Mouse (Mus musculus): ENCODE measurements around the gene Sbk2. TPM values are rescaled to one million over a fixed set of nuclear protein-coding genes. Genes with fewer than 3 reads are reported as not detected.
"Not testable (repeated sequence)": the region's sequence is repeated elsewhere in the genome, so short reads cannot be mapped to it uniquely, and the experiment has no call there.

The Sbk2 gene
- polyA plus RNA-seq (2016; fragmentation: Nextera tagmentation; extraction: Ambion mirVana): 1.8 and 2.3 TPM in 2 replicates

- Histone ChIP-seq H3K9me3 (no peaks in the 10 kb centered on the region), H3K27me3 (ENCODE audit: insufficient read depth, poor library complexity, severe bottlenecking) (peaks cover 14% of the 10 kb centered on the region; the same call in 1 of the 2 replicates), H3K4me3 (peak within 1 kb of the TSS; percentile 39), H3K36me3 (no peaks in the 10 kb centered on the region), H3K27ac (peak within 1 kb of the TSS; percentile 64; the same call in 1 of the 2 replicates), H3K4me1 (no peaks in the 10 kb centered on the region)
- DNase-seq (ENCODE audit: low spot score): no peak
- WGBS: 3% methylated on average over 10 of the region's 10 CpGs
Measured at GRCm38 (mm10) chr7:4964272-4964671, at the start of gene Sbk2. Sbk2 (minus strand) TSS chr7:4964406.

- peak overlapping the region; percentile 84 for H3K4me3 ChIP-seq
- no peak for DNase-seq (ENCODE audit: low spot score)
- H3K4me1 ChIP-seq: 0 out of 2 replicates have a peak, but pooled peaks cover 4% of the 10 kb centered on the region
- no peaks in the 10 kb centered on the region for H3K27me3 ChIP-seq (ENCODE audit: insufficient read depth, poor library complexity, severe bottlenecking)
- WGBS: 88% methylated on average over 27 of the region's 27 CpGs
- peaks cover 65% of the 10 kb centered on the region for H3K36me3 ChIP-seq
- peak overlapping the region; percentile 56; the same call in 1 of the 2 replicates for H3K27ac ChIP-seq
- H3K9me3 ChIP-seq: peaks cover 6% of the 10 kb centered on the region; the same call in 1 of the 2 replicates
Measured at GRCm38 (mm10) chr7:5012681-5013513, 48.7 kb upstream of the Sbk2 start.

GRCm38 (mm10) chr7:5008229-5008628, 44.0 kb upstream of the Sbk2 start:
- H3K36me3 ChIP-seq: peaks cover 72% of the 10 kb centered on the region
- peaks cover 6% of the 10 kb centered on the region; the same call in 1 of the 2 replicates for H3K9me3 ChIP-seq
- H3K4me1 ChIP-seq: no peaks in the 10 kb centered on the region
- no peaks in the 10 kb centered on the region for H3K27me3 ChIP-seq (ENCODE audit: insufficient read depth, poor library complexity, severe bottlenecking)
- 93% methylated on average over 26 of the region's 26 CpGs for WGBS
- no peak for DNase-seq (ENCODE audit: low spot score)
- H3K4me3 ChIP-seq: no peak overlapping the region
- no peak overlapping the region for H3K27ac ChIP-seq

- H3K9me3 ChIP-seq; H3K27ac ChIP-seq; H3K27me3 ChIP-seq (ENCODE audit: insufficient read depth, poor library complexity, severe bottlenecking); H3K4me1 ChIP-seq; DNase-seq (ENCODE audit: low spot score); H3K4me3 ChIP-seq: not testable (repeated sequence)
- H3K36me3 ChIP-seq: peaks cover 19% of the 10 kb centered on the region
- WGBS: 74% methylated on average over 8 of the region's 8 CpGs
Measured at GRCm38 (mm10) chr7:5002876-5003275, 38.7 kb upstream of the Sbk2 start.

- no peak for DNase-seq (ENCODE audit: low spot score)
- no peaks in the 10 kb centered on the region for H3K36me3 ChIP-seq
- peaks cover 15% of the 10 kb centered on the region for H3K4me1 ChIP-seq
- 54% methylated on average over 2 of the region's 2 CpGs for WGBS
- H3K27ac ChIP-seq: no peak overlapping the region
- H3K4me3 ChIP-seq: no peak overlapping the region
- no peaks in the 10 kb centered on the region for H3K9me3 ChIP-seq
- peaks cover 6% of the 10 kb centered on the region for H3K27me3 ChIP-seq (ENCODE audit: insufficient read depth, poor library complexity, severe bottlenecking)
Measured at GRCm38 (mm10) chr7:4999876-5000275, 35.7 kb upstream of the Sbk2 start.

- peak overlapping the region; percentile 85; the same call in 1 of the 2 replicates for H3K27ac ChIP-seq
- peaks cover 25% of the 10 kb centered on the region for H3K36me3 ChIP-seq
- H3K4me3 ChIP-seq: peak overlapping the region; percentile 71
Measured at GRCm38 (mm10) chr7:4996934-4997333, 32.7 kb upstream of the Sbk2 start.

GRCm38 (mm10) chr7:4996003-4996895, 32.0 kb upstream of the Sbk2 start, which contains the start of gene Zfp579:
Zfp579 (minus strand) TSS chr7:4996158.
- peaks cover 25% of the 10 kb centered on the region for H3K36me3 ChIP-seq
- H3K4me1 ChIP-seq: peaks cover 34% of the 10 kb centered on the region
- H3K27ac ChIP-seq: peak within 1 kb of the TSS; percentile 85
- 3% methylated on average over 17 of the region's 26 CpGs for WGBS
- H3K9me3 ChIP-seq: peaks cover 9% of the 10 kb centered on the region
- peak within 1 kb of the TSS; percentile 71 for H3K4me3 ChIP-seq
- DNase-seq (ENCODE audit: low spot score): peak; percentile 90
- H3K27me3 ChIP-seq (ENCODE audit: insufficient read depth, poor library complexity, severe bottlenecking): peaks cover 40% of the 10 kb centered on the region

More at GRCm38 (mm10) chr7:4996934-4997333, 32.7 kb upstream of the Sbk2 start:
- Histone ChIP-seq H3K27me3 (ENCODE audit: insufficient read depth, poor library complexity, severe bottlenecking) (peaks cover 35% of the 10 kb centered on the region), H3K9me3 (peaks cover 9% of the 10 kb centered on the region), H3K4me1 (peaks cover 34% of the 10 kb centered on the region)
- WGBS: 53% methylated on average over 8 of the region's 8 CpGs
- no peak for DNase-seq (ENCODE audit: low spot score)

GRCm38 (mm10) chr7:4995268-4996002, 31.2 kb upstream of the Sbk2 start:
- 7% methylated on average over 19 of the region's 19 CpGs for WGBS
- no peak for DNase-seq (ENCODE audit: low spot score)
- Histone ChIP-seq H3K27ac (peak overlapping the region; percentile 85), H3K36me3 (peaks cover 25% of the 10 kb centered on the region), H3K27me3 (ENCODE audit: insufficient read depth, poor library complexity, severe bottlenecking) (peaks cover 43% of the 10 kb centered on the region), H3K9me3 (peaks cover 9% of the 10 kb centered on the region), H3K4me3 (peak overlapping the region; percentile 71), H3K4me1 (peaks cover 34% of the 10 kb centered on the region)

- no peak for DNase-seq (ENCODE audit: low spot score)
Measured at GRCm38 (mm10) chr7:4993999-4994788, 30.0 kb upstream of the Sbk2 start.

GRCm38 (mm10) chr7:4993347-4993998, 29.3 kb upstream of the Sbk2 start:
- Histone ChIP-seq H3K27me3 (ENCODE audit: insufficient read depth, poor library complexity, severe bottlenecking) (peaks cover 43% of the 10 kb centered on the region), H3K36me3 (peaks cover 25% of the 10 kb centered on the region), H3K27ac (0 out of 2 replicates have a peak overlapping the region, but pooled peaks have one; percentile 7), H3K9me3 (peaks cover 9% of the 10 kb centered on the region), H3K4me1 (peaks cover 34% of the 10 kb centered on the region), H3K4me3 (peak overlapping the region; percentile 71)
- DNase-seq (ENCODE audit: low spot score): no peak
- 17% methylated on average over 55 of the region's 55 CpGs for WGBS

More at GRCm38 (mm10) chr7:4993999-4994788, 30.0 kb upstream of the Sbk2 start:
- Histone ChIP-seq H3K36me3 (peaks cover 25% of the 10 kb centered on the region), H3K27ac (0 out of 2 replicates have a peak overlapping the region, but pooled peaks have one; percentile 24), H3K27me3 (ENCODE audit: insufficient read depth, poor library complexity, severe bottlenecking) (peaks cover 43% of the 10 kb centered on the region), H3K4me3 (peak overlapping the region; percentile 71), H3K4me1 (peaks cover 34% of the 10 kb centered on the region), H3K9me3 (peaks cover 9% of the 10 kb centered on the region)
- 35% methylated on average over 59 of the region's 59 CpGs for WGBS

GRCm38 (mm10) chr7:4988250-4988649, 24.0 kb upstream of the Sbk2 start:
- 37% methylated on average over 2 of the region's 2 CpGs for WGBS

More at GRCm38 (mm10) chr7:4988250-4988649, 24.0 kb upstream of the Sbk2 start:
- Histone ChIP-seq H3K36me3 (peaks cover 12% of the 10 kb centered on the region), H3K9me3 (peaks cover under 1% of the 10 kb centered on the region; the same call in 1 of the 2 replicates), H3K27me3 (ENCODE audit: insufficient read depth, poor library complexity, severe bottlenecking) (peaks cover 20% of the 10 kb centered on the region), H3K27ac (no peak overlapping the region), H3K4me1 (0 out of 2 replicates have a peak, but pooled peaks cover 3% of the 10 kb centered on the region), H3K4me3 (no peak overlapping the region)
- no peak for DNase-seq (ENCODE audit: low spot score)
